Mouse (Mus musculus) splenic B cell, adult 2 months (primary cell): ENCODE measurements around the gene Ankdd1b.

ENCODE experiments used
- DNase-seq: peaks from one replicate; pipeline ENCODE4 v3.0.0-alpha.2; 2011; ENCODE audit warnings: low read depth, low spot score
- H3K27me3 ChIP-seq: 2 replicates; pipeline ENCODE4 v1.6.1; 2012; ENCODE audit warnings: mild to moderate bottlenecking, low read length, moderate library complexity, mixed read lengths; ENCODE audit not compliant: control insufficient read depth, poor library complexity, insufficient read depth, severe bottlenecking
- H3K36me3 ChIP-seq: 2 replicates; pipeline ENCODE4 v1.6.1; 2012; ENCODE audit warnings: mild to moderate bottlenecking, low read length, moderate library complexity, mixed read lengths; ENCODE audit not compliant: control insufficient read depth, poor library complexity, insufficient read depth, severe bottlenecking

Ankdd1b gene

DNA sequence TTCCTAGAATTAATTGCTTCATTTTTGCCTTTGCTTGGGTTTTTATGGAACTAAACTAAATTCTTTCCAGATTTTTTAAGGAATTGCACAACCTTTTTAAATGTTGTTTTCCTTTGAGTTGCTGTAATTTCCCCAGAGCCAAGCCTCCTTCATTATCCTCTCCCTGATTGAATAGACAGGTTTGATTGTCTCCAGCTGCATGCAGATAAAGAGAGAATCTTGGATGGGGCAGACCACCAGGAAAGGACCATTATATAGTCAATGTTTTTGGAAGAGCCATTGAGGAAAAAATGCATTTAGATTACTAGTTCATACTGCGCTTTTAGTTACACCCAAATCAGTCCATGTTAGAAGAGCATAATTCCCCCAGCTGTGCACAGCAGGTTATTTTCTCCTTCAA, 62.2 kb downstream of the Ankdd1b start:
- Histone ChIP-seq H3K36me3 (peaks cover 16% of the 10 kb centered on the region), H3K27me3 (no peaks in the 10 kb centered on the region)
- no peak for DNase-seq

- Histone ChIP-seq H3K27me3 (no peaks in the 10 kb centered on the region), H3K36me3 (peaks cover 20% of the 10 kb centered on the region)
- DNase-seq = peak; percentile 38
Observed at GRCm38 (mm10) chr13:96407040-96407439, 64.0 kb downstream of the Ankdd1b start.

DNA sequence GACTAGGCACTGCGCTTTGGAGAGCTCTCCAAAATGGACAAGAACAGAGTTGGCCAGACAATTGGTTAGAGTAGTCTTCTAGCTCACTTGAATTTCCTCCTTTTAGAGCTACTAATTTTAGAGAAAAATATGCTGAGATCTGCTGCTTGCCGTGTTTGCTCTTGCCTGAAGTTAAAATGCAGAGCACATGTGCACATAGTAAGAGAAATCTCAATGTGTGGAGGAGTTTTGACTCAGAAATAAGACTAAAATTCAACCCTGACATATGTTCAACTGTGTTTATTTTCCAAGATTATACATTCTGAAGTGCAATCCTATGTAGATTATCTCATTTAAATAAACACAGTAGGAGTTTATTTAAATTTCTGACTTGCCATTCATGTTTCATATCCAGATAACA, 65.5 kb downstream of the Ankdd1b start:
- Histone ChIP-seq H3K27me3 (no peaks in the 10 kb centered on the region), H3K36me3 (peaks cover 18% of the 10 kb centered on the region)
- DNase-seq = no peak

- no peaks in the 10 kb centered on the region for H3K27me3 ChIP-seq
- no peak for DNase-seq
- peaks cover 31% of the 10 kb centered on the region for H3K36me3 ChIP-seq
Observed at GRCm38 (mm10) chr13:96401251-96401650, 69.7 kb downstream of the Ankdd1b start.

- Histone ChIP-seq H3K36me3 (peaks cover 6% of the 10 kb centered on the region; the same call in 1 of the 2 replicates), H3K27me3 (no peaks in the 10 kb centered on the region)
- no peak for DNase-seq
Observed at GRCm38 (mm10) chr13:96389301-96389700, 81.7 kb downstream of the Ankdd1b start.

- DNase-seq = peak; percentile 98
- Histone ChIP-seq H3K27me3 (no peaks in the 10 kb centered on the region), H3K36me3 (peaks cover 2% of the 10 kb centered on the region; the same call in 1 of the 2 replicates)
Observed at GRCm38 (mm10) chr13:96388042-96388888, 82.7 kb downstream of the Ankdd1b start, which contains the start of gene Poc5. Poc5 (plus strand) TSS chr13:96388294.

GRCm38 (mm10) chr13:96377883-96378282, 93.1 kb downstream of the Ankdd1b start:
- Histone ChIP-seq H3K36me3 (no peaks in the 10 kb centered on the region), H3K27me3 (no peaks in the 10 kb centered on the region)
- no peak for DNase-seq

DNA sequence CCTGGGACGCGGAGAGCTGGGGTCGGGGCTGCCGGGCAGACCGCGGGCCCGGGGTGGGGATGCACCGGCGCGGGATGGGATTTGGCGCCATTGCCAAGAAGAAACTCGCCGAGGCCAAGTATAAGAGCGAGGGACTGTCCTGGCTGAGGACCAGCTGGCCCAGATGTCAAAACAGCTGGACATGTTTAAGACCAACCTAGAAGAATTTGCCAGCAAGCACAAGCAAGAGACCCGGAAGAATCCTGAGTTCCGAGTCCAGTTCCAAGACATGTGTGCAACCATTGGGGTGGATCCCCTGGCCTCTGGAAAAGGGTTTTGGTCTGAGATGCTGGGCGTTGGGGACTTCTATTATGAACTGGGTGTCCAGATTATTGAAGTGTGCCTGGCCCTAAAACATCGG, 94.1 kb downstream of the Ankdd1b start:
- Histone ChIP-seq H3K36me3 (no peaks in the 10 kb centered on the region), H3K27me3 (no peaks in the 10 kb centered on the region)
- DNase-seq = no peak

DNA sequence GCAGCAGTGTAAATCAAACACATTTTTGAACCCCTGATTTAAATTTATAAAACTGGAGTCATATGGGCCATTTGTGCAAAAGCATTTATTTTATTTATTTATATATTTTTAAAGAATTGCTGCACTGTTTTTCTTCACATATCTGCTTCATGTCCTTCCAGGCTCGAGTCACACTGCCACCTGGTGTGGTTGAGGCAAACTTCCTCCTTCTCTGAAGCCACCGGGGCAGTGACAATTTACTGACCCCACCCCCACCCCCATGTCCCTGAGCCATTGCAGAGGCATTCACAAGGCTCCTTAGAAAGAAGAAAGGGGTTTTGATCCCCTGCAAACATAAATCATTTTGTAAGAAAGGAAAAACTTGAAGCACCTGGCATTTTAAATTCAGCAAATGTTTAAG, 95.5 kb downstream of the Ankdd1b start:
- Histone ChIP-seq H3K36me3 (no peaks in the 10 kb centered on the region), H3K27me3 (no peaks in the 10 kb centered on the region)
- peak; percentile 42 for DNase-seq
